Mouse (Mus musculus) MEL (cell line): ENCODE measurements around the gene Taf5.

Experiments used
- CHD2 ChIP-seq: IDR thresholded peaks from 2 replicates; pipeline ENCODE4 v1.6.1; 2011; ENCODE audit warnings: low read length, improper control_type of control experiment
- E2F4 ChIP-seq: IDR thresholded peaks from 2 replicates; pipeline ENCODE4 v1.6.1; 2011; ENCODE audit warnings: low read depth, low read length, improper control_type of control experiment, borderline replicate concordance
- ETS1 ChIP-seq: IDR thresholded peaks from 2 replicates; pipeline ENCODE4 v1.6.1; 2012; ENCODE audit warnings: low read depth, mild to moderate bottlenecking, inconsistent platforms, low read length, improper control_type of control experiment, moderate library complexity
- GABPA ChIP-seq: IDR thresholded peaks from 2 replicates; pipeline ENCODE4 v1.6.1; 2012; ENCODE audit warnings: low read depth, mild to moderate bottlenecking, inconsistent platforms, low read length, improper control_type of control experiment, moderate library complexity
- GATA1 ChIP-seq: IDR thresholded peaks from 2 replicates; pipeline ENCODE4 v1.6.1; 2011; ENCODE audit warnings: low read depth, low read length, improper control_type of control experiment
- JUND ChIP-seq: IDR thresholded peaks from 2 replicates; pipeline ENCODE4 v1.6.1; 2011; ENCODE audit warnings: low read depth, mild to moderate bottlenecking, improper control_type of control experiment, low read length
- MAFK ChIP-seq: IDR thresholded peaks from 2 replicates; pipeline ENCODE4 v1.6.1; 2011; ENCODE audit warnings: low read depth, mild to moderate bottlenecking, low read length, improper control_type of control experiment, borderline replicate concordance
- POLR2A ChIP-seq, 2 experiments: IDR thresholded peaks; 2 replicates each; pipeline ENCODE4 v1.6.1; 2011 to 2012; ENCODE audit warnings: low read length in 2 of 2, mild to moderate bottlenecking in 2 of 2, control low read depth in 1 of 2, improper control_type of control experiment in 1 of 2, low read depth in 1 of 2, moderate library complexity in 1 of 2; ENCODE audit not compliant: control insufficient read depth in 1 of 2, insufficient read depth in 1 of 2, poor library complexity in 1 of 2
- POLR2AphosphoS2 ChIP-seq: IDR thresholded peaks from 2 replicates; pipeline ENCODE4 v1.6.1; 2011; ENCODE audit warnings: low read length, improper control_type of control experiment
- SIN3A ChIP-seq: IDR thresholded peaks from 2 replicates; pipeline ENCODE4 v1.6.1; 2012; ENCODE audit warnings: low read length, improper control_type of control experiment, inconsistent platforms
- UBTF ChIP-seq: IDR thresholded peaks from 2 replicates; pipeline ENCODE4 v1.6.1; 2012; ENCODE audit warnings: low read depth, mild to moderate bottlenecking, inconsistent platforms, low read length, improper control_type of control experiment, moderate library complexity, borderline replicate concordance; ENCODE audit not compliant: insufficient read depth
- ZC3H11A ChIP-seq: IDR thresholded peaks from 2 replicates; pipeline ENCODE4 v1.6.1; 2012; ENCODE audit warnings: low read depth, mild to moderate bottlenecking, inconsistent platforms, low read length, improper control_type of control experiment

- no peak for TF ChIP-seq SIN3A
- TF ChIP-seq JUND = no peak
- no peak for TF ChIP-seq UBTF
- TF ChIP-seq GATA1 = no peak
- no peak for TF ChIP-seq ZC3H11A
- TF ChIP-seq POLR2A (IDR thresholded peaks at IDR 0.05; ENCODE audit: control insufficient read depth in 1 of 2, insufficient read depth in 1 of 2, low read depth in 1 of 2, low read length in 2 of 2, poor library complexity in 1 of 2) = no peak
- TF ChIP-seq ETS1 = no peak
- no peak for TF ChIP-seq E2F4
- TF ChIP-seq GABPA = no peak
- TF ChIP-seq CHD2 = no peak
- no peak for TF ChIP-seq MAFK
- no peak for TF ChIP-seq POLR2AphosphoS2
Measured at GRCm38 (mm10) chr19:47128164-47128563, 60.6 kb downstream of the Taf5 start.
